Mouse (Mus musculus) stomach, embryonic 15.5 days (tissue): ENCODE data around the gene Mgat5. TPM values are rescaled to one million over a fixed set of nuclear protein-coding genes. Genes with fewer than 3 reads are reported as not detected.
A peak's percentile ranks its signal among the peaks of the same experiment; 100 is the strongest.

Source experiments
- ATAC-seq: fragments of 200-750 bp; cut with Nextera tagmentation; 2 replicates; pipeline ENCODE4 v1.8.0; 2017; ENCODE audit warnings: low read depth, moderate number of reproducible peaks, moderate TSS enrichment; ENCODE audit not compliant: insufficient read depth, low FRiP score
- H3K27ac ChIP-seq: fragments of 300-500 bp; sonication (generic); 2 replicates; pipeline ENCODE4 v1.5.1; 2015; ENCODE audit warnings: mild to moderate bottlenecking, inconsistent platforms
- H3K27me3 ChIP-seq: fragments of 300-500 bp; sonication (generic); replicated peaks from 2 replicates; pipeline ENCODE4 v1.6.1; 2015; ENCODE audit warnings: inconsistent platforms
- H3K36me3 ChIP-seq: fragments of 300-500 bp; sonication (generic); 2 replicates; pipeline ENCODE4 v1.6.1; 2015; ENCODE audit warnings: inconsistent platforms
- H3K4me1 ChIP-seq: fragments of 300-500 bp; sonication (generic); 2 replicates; pipeline ENCODE4 v1.6.1; 2015; ENCODE audit warnings: inconsistent platforms
- H3K4me2 ChIP-seq: fragments of 300-500 bp; sonication (generic); 2 replicates; pipeline ENCODE4 v1.6.1; 2015; ENCODE audit warnings: mild to moderate bottlenecking, inconsistent platforms
- H3K4me3 ChIP-seq: fragments of 300-500 bp; sonication (generic); replicated peaks from 2 replicates; pipeline ENCODE4 v1.5.1; 2015; ENCODE audit warnings: inconsistent platforms
- H3K9ac ChIP-seq: fragments of 300-500 bp; sonication (generic); 2 replicates; pipeline ENCODE4 v1.6.1; 2015; ENCODE audit warnings: inconsistent platforms
- H3K9me3 ChIP-seq: fragments of 300-500 bp; sonication (generic); 2 replicates; pipeline ENCODE4 v1.6.1; 2016; ENCODE audit warnings: inconsistent platforms
- WGBS: fragments of 180-500 bp; shearing (Covaris S2); methylation state at CpG from one replicate; pipeline ENCODE4 v1.1.7; 2015; 5-methylcytosine and 5-hydroxymethylcytosine counted together
- polyA plus RNA-seq: library from polyadenylated mRNA; unstranded; fragments of >200 nt; fragmentation: Nextera tagmentation; extraction: Ambion mirVana; gene quantifications from 2 replicates; pipeline ENCODE4 v1.2.1, GENCODE M21; 2015

The Mgat5 gene
- polyA plus RNA-seq, 1 experiment from 2014 or later: 5.4 TPM

GRCm38 (mm10) chr1:127465292-127465691, 260.5 kb downstream of the Mgat5 start:
- Histone ChIP-seq H3K27me3 (no peaks in the 10 kb centered on the region), H3K36me3 (0 out of 2 replicates have a peak, but pooled peaks cover 6% of the 10 kb centered on the region), H3K27ac (no peak overlapping the region), H3K4me2 (no peak overlapping the region), H3K4me3 (no peak overlapping the region), H3K9ac (no peak overlapping the region), H3K4me1 (no peaks in the 10 kb centered on the region), H3K9me3 (no peaks in the 10 kb centered on the region)
- WGBS: 62% methylated on average over 6 of the region's 6 CpGs
- ATAC-seq: no peak

GRCm38 (mm10) chr1:127467238-127467637, 262.4 kb downstream of the Mgat5 start:
- no peak for ATAC-seq
- Histone ChIP-seq H3K27ac (no peak overlapping the region), H3K4me1 (no peaks in the 10 kb centered on the region), H3K4me3 (no peak overlapping the region), H3K4me2 (no peak overlapping the region), H3K27me3 (no peaks in the 10 kb centered on the region), H3K36me3 (peaks cover 7% of the 10 kb centered on the region), H3K9me3 (no peaks in the 10 kb centered on the region), H3K9ac (no peak overlapping the region)
- WGBS: 97% methylated on average over 5 of the region's 5 CpGs

DNA sequence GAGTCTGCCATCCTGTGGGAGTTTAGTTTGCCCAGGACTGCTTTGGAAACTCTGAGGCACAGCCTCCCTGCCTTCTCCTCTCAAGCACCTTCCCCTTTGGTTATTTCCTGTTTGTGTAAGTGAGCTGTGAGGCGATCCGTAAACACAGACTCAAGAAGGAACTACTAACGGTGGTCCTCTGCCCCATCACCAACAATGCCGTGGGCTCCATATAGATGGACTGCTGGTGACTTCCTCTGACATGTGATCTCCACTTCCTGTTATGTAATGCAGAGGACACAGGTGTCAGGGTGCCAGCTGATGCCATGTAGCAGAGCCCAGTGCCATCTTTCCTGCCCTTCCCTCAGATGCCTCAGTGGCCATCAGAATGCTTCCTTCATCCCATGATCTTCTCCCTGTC, 265.4 kb downstream of the Mgat5 start:
- peaks cover 7% of the 10 kb centered on the region for H3K36me3 ChIP-seq

GRCm38 (mm10) chr1:127475756-127476155, 270.9 kb downstream of the Mgat5 start:
- Histone ChIP-seq H3K36me3 (peaks cover 14% of the 10 kb centered on the region), H3K4me3 (no peak overlapping the region), H3K4me2 (no peak overlapping the region), H3K9me3 (no peaks in the 10 kb centered on the region), H3K27ac (no peak overlapping the region), H3K27me3 (no peaks in the 10 kb centered on the region), H3K4me1 (no peaks in the 10 kb centered on the region), H3K9ac (no peak overlapping the region)
- no peak for ATAC-seq
- WGBS: 91% methylated on average over 5 of the region's 5 CpGs

More for the DNA sequence above, 265.4 kb downstream of the Mgat5 start:
- Histone ChIP-seq H3K4me1 (no peaks in the 10 kb centered on the region), H3K9me3 (no peaks in the 10 kb centered on the region), H3K4me2 (no peak overlapping the region), H3K9ac (no peak overlapping the region), H3K27ac (no peak overlapping the region), H3K27me3 (no peaks in the 10 kb centered on the region), H3K4me3 (no peak overlapping the region)
- ATAC-seq: no peak
- WGBS: 63% methylated on average over 4 of the region's 4 CpGs

GRCm38 (mm10) chr1:127482911-127483310, 278.1 kb downstream of the Mgat5 start:
- no peak overlapping the region for H3K4me3 ChIP-seq
- no peak overlapping the region for H3K9ac ChIP-seq
- no peaks in the 10 kb centered on the region for H3K9me3 ChIP-seq
- no peak for ATAC-seq
- no peaks in the 10 kb centered on the region for H3K4me1 ChIP-seq
- H3K27ac ChIP-seq: no peak overlapping the region
- H3K36me3 ChIP-seq: 0 out of 2 replicates have a peak, but pooled peaks cover 2% of the 10 kb centered on the region
- H3K4me2 ChIP-seq: no peak overlapping the region
- WGBS: 81% methylated on average over 10 of the region's 10 CpGs
- H3K27me3 ChIP-seq: no peaks in the 10 kb centered on the region

DNA sequence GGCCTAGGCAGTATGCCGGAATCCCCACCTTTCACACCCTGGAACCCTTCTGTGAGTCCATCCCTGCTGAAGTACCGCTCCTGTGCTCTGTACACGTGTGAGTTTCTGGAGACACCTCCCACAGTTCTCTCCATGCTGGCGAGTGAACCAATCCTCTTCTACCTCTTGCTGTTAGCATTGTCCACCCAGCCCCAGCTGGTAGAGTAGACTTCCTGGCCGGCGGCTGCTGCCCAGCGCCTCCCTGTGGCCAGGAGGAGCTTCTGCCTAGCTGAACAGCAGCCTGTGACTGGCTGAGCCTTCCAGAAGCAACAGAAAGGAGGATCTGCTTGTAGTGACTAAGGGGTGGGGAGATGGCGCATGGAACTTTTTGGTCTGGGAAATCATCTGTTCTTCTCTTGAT, 279.4 kb downstream of the Mgat5 start:
- no peaks in the 10 kb centered on the region for H3K36me3 ChIP-seq
- H3K9ac ChIP-seq: no peak overlapping the region
- 94% methylated on average over 8 of the region's 8 CpGs for WGBS
- H3K4me1 ChIP-seq: no peaks in the 10 kb centered on the region
- no peak overlapping the region for H3K4me3 ChIP-seq
- no peak overlapping the region for H3K27ac ChIP-seq
- ATAC-seq: no peak
- H3K27me3 ChIP-seq: no peaks in the 10 kb centered on the region
- no peaks in the 10 kb centered on the region for H3K9me3 ChIP-seq
- no peak overlapping the region for H3K4me2 ChIP-seq

- no peaks in the 10 kb centered on the region for H3K9me3 ChIP-seq
- H3K27me3 ChIP-seq: no peaks in the 10 kb centered on the region
- H3K36me3 ChIP-seq: no peaks in the 10 kb centered on the region
- no peak for ATAC-seq
- H3K4me1 ChIP-seq: no peaks in the 10 kb centered on the region
- no peak overlapping the region for H3K9ac ChIP-seq
- WGBS: 45% methylated on average over 7 of the region's 7 CpGs
- H3K4me2 ChIP-seq: no peak overlapping the region
- H3K4me3 ChIP-seq: no peak overlapping the region
- H3K27ac ChIP-seq: no peak overlapping the region
Observed at GRCm38 (mm10) chr1:127484826-127485225, 280.0 kb downstream of the Mgat5 start.

- WGBS: 79% methylated on average over 4 of the region's 4 CpGs
- Histone ChIP-seq H3K27me3 (no peaks in the 10 kb centered on the region), H3K36me3 (no peaks in the 10 kb centered on the region), H3K4me1 (no peaks in the 10 kb centered on the region), H3K9ac (no peak overlapping the region), H3K4me3 (no peak overlapping the region), H3K27ac (no peak overlapping the region), H3K9me3 (no peaks in the 10 kb centered on the region), H3K4me2 (no peak overlapping the region)
- ATAC-seq: no peak
Observed at GRCm38 (mm10) chr1:127487161-127487560, 282.3 kb downstream of the Mgat5 start.

- Histone ChIP-seq H3K4me1 (no peaks in the 10 kb centered on the region), H3K9me3 (no peaks in the 10 kb centered on the region), H3K36me3 (no peaks in the 10 kb centered on the region), H3K4me2 (no peak overlapping the region), H3K27ac (no peak overlapping the region), H3K9ac (no peak overlapping the region), H3K27me3 (no peaks in the 10 kb centered on the region), H3K4me3 (no peak overlapping the region)
- 30% methylated on average over 9 of the region's 9 CpGs for WGBS
- ATAC-seq: peak; percentile 53; the same call in 1 of the 2 replicates
Observed at GRCm38 (mm10) chr1:127496737-127497543, 292.1 kb downstream of the Mgat5 start.

DNA sequence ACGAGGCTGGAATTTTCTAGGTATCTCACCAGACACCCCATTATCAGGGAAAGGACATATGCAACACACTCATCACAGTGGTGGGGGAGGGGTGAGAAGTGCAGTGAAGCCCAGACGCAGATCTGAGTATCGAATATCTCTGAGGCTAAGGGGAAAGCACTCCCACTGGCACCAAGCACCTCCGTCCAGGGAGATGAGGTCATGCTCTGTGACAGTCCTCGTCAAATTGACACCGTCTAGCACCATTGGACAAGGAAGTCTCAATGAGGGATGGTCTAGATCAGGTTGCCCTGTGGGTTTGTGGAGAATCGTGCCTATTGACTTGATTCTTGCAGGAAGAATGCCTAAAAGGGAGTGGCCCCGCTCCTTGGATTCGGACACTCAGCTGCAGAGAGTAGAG, 293.9 kb downstream of the Mgat5 start:
- no peak overlapping the region for H3K9ac ChIP-seq
- H3K36me3 ChIP-seq: no peaks in the 10 kb centered on the region
- WGBS: 49% methylated on average over 9 of the region's 9 CpGs
- ATAC-seq: no peak
- no peaks in the 10 kb centered on the region for H3K9me3 ChIP-seq
- H3K27ac ChIP-seq: no peak overlapping the region
- no peak overlapping the region for H3K4me3 ChIP-seq
- no peaks in the 10 kb centered on the region for H3K4me1 ChIP-seq
- no peak overlapping the region for H3K4me2 ChIP-seq
- no peaks in the 10 kb centered on the region for H3K27me3 ChIP-seq

DNA sequence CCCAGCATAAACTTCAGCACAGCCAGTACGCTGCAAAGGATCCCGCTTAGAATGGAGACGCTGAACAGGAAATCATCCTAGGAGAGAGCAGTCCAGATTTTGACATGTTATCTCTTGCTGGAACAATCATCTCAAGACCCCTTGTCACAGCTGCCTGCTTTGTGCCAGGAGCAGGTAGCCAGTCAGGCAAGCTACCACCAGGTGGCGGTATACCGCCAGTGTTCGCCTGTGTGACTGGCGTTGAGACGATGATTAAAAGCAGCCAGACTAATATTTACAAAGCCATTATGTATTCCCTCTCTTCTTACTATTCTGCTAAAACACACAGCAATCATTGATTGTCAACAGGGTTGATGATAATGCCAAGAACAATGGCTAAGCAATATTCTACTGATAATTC, 295.4 kb downstream of the Mgat5 start:
- Histone ChIP-seq H3K36me3 (no peaks in the 10 kb centered on the region), H3K4me2 (no peak overlapping the region), H3K4me3 (no peak overlapping the region), H3K27ac (no peak overlapping the region), H3K9me3 (no peaks in the 10 kb centered on the region), H3K9ac (no peak overlapping the region), H3K4me1 (no peaks in the 10 kb centered on the region), H3K27me3 (no peaks in the 10 kb centered on the region)
- ATAC-seq: no peak
- WGBS: 7% methylated on average over 8 of the region's 8 CpGs

DNA sequence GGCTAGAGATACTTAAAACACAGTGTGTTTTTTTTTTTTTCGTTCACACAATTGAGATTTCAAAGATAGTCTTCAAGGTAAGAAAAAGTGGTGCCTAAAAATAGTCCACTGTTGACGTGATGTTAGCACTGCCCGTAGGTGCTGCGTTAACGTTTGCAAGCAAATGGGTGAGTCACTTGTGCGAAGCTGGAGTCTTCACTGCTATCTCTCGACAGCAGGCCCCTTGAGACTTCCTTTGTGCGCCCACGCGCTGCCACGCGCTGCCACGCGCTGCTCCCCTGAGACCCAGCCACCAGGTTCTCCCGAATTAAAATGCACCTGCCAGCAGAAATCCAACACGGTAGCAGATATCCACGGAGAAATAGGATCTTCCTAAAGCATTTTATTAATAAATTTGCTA, 295.9 kb downstream of the Mgat5 start:
- Histone ChIP-seq H3K27me3 (no peaks in the 10 kb centered on the region), H3K9ac (no peak overlapping the region), H3K4me1 (no peaks in the 10 kb centered on the region), H3K4me3 (no peak overlapping the region), H3K36me3 (no peaks in the 10 kb centered on the region), H3K4me2 (no peak overlapping the region), H3K27ac (no peak overlapping the region), H3K9me3 (no peaks in the 10 kb centered on the region)
- WGBS: 70% methylated on average over 17 of the region's 17 CpGs
- ATAC-seq: no peak
